Mouse (Mus musculus) lung, embryonic 14.5 days (tissue): Measurements from ENCODE around the gene Pank2. TPM values are rescaled to one million over a fixed set of nuclear protein-coding genes. Genes with fewer than 3 reads are reported as not detected.

Experiments used
- ATAC-seq: fragments of 200-750 bp; cut with Nextera tagmentation; 2 replicates; pipeline ENCODE4 v1.8.0; 2017; ENCODE audit warnings: mild to moderate bottlenecking, moderate TSS enrichment, moderate library complexity; ENCODE audit not compliant: insufficient read depth
- DNase-seq: peaks from one replicate; pipeline ENCODE4 v3.0.0-alpha.2; 2015
- H3K27ac ChIP-seq: fragments of 300-500 bp; sonication (generic); 2 replicates; pipeline ENCODE4 v1.5.1; 2014; ENCODE audit warnings: low read depth, mild to moderate bottlenecking, moderate library complexity
- H3K27me3 ChIP-seq: fragments of 300-500 bp; sonication (generic); 2 replicates; pipeline ENCODE4 v1.6.1; 2014; ENCODE audit warnings: low read length, control low read depth; ENCODE audit not compliant: insufficient read depth
- H3K36me3 ChIP-seq: fragments of 300-500 bp; sonication (generic); 2 replicates; pipeline ENCODE4 v1.6.1; 2014; ENCODE audit warnings: control low read depth; ENCODE audit not compliant: insufficient read depth
- H3K4me1 ChIP-seq: fragments of 300-500 bp; sonication (generic); 2 replicates; pipeline ENCODE4 v1.6.1; 2014; ENCODE audit warnings: antibody characterized with exemption, control low read depth; ENCODE audit not compliant: insufficient read depth
- H3K4me2 ChIP-seq: fragments of 300-500 bp; sonication (generic); 2 replicates; pipeline ENCODE4 v1.6.1; 2014; ENCODE audit warnings: mild to moderate bottlenecking
- H3K4me3 ChIP-seq: fragments of 300-500 bp; sonication (generic); 2 replicates; pipeline ENCODE4 v1.5.1; 2014; ENCODE audit warnings: low read depth, low read length
- H3K9ac ChIP-seq: fragments of 300-500 bp; sonication (generic); 2 replicates; pipeline ENCODE4 v1.6.1; 2014
- H3K9me3 ChIP-seq: fragments of 300-500 bp; sonication (generic); 2 replicates; pipeline ENCODE4 v1.6.1; 2016; ENCODE audit warnings: low read depth, low read length, control low read depth
- CTCF ChIP-seq: IDR thresholded peaks from 2 replicates; pipeline ENCODE4 v1.5.1; 2016; ENCODE audit warnings: antibody characterized with exemption, low read depth
- WGBS: fragments of 180-500 bp; shearing (Covaris S2); extraction: QIAGEN DNeasy Blood & Tissue Kit; methylation state at CpG from one replicate; pipeline ENCODE4 v1.1.7; 2014; 5-methylcytosine and 5-hydroxymethylcytosine counted together
- polyA plus RNA-seq: library from polyadenylated mRNA; unstranded; fragments of >200 nt; fragmentation: Nextera tagmentation; extraction: Ambion mirVana; gene quantifications from 2 replicates; pipeline ENCODE4 v1.2.1, GENCODE M21; 2014

The Pank2 gene
- polyA plus RNA-seq, 1 experiment from 2014 or later: 51.2 TPM

GRCm38 (mm10) chr2:131261481-131262212 lies 648 bp upstream of the Pank2 start:
- Histone ChIP-seq H3K4me1 (peaks cover 15% of the 10 kb centered on the region), H3K36me3 (no peaks in the 10 kb centered on the region), H3K4me3 (peak overlapping the region; percentile 81), H3K9ac (peak overlapping the region; percentile 94), H3K27ac (peak overlapping the region; percentile 99), H3K4me2 (peak overlapping the region; percentile 64), H3K27me3 (no peaks in the 10 kb centered on the region), H3K9me3 (no peaks in the 10 kb centered on the region)
- TF ChIP-seq CTCF: no peak
- no peak for DNase-seq
- peak; percentile 77 for ATAC-seq
- WGBS: 5% methylated on average over 10 of the region's 10 CpGs

DNA sequence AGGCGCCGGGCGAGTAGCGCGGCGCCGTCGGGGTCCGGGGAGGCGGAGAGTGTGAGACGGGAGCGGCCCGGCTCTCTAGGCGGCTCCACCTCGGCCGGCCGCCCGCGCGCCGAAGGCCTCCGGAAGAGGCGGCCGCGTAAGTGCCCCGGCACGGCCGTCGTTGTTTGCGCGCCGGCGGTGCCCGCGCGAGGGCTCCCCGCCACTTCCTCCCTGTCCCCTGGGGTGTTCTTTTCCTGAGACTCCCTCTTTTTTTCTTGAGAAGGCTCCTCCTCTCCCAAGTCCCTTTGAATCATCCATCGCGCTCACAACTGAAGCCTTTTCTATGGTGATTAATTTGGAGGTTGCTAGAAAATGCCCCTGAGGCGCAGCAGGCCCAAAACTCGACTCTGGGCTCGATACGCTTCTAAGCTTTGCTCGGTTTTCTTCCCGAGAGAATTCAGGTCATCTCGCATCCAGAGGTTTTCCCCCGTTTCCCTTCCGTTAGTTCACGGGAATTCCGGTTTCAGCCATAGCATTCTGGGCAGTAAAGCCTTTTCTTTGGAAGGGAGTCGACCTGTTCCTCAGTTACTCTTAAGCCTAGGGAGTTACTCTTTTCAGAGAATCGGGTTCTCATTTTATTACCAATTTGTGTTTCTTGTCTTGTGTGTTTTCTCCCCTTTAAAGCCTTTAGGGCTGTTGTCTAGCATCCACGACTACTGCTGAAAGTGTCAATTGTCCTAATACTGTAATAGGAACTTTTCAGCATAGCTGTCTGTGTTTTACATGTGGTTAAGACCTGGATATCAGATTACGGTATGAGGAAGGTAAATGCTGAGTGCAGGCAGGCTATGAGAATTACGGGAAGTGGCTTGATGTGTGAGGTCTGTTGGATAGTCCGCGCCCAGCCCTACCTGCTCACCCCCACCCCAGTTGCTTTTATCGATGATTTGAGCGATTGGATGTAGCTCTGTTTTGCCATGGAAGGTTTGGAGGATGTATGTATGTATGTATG lies 680 bp downstream of the Pank2 start:
- peaks cover 15% of the 10 kb centered on the region for H3K4me1 ChIP-seq
- peak overlapping the region; percentile 80 for H3K4me2 ChIP-seq
- H3K9me3 ChIP-seq: no peaks in the 10 kb centered on the region
- no peaks in the 10 kb centered on the region for H3K36me3 ChIP-seq
- peak overlapping the region; percentile 94 for H3K9ac ChIP-seq
- ATAC-seq (peak; percentile 82), DNase-seq (peak; percentile 79)
- under 1% methylated on average over 51 of the region's 59 CpGs for WGBS
- H3K27ac ChIP-seq: peak overlapping the region; percentile 99
- H3K4me3 ChIP-seq: peak overlapping the region; percentile 81
- no peaks in the 10 kb centered on the region for H3K27me3 ChIP-seq
- no peak for TF ChIP-seq CTCF

DNA sequence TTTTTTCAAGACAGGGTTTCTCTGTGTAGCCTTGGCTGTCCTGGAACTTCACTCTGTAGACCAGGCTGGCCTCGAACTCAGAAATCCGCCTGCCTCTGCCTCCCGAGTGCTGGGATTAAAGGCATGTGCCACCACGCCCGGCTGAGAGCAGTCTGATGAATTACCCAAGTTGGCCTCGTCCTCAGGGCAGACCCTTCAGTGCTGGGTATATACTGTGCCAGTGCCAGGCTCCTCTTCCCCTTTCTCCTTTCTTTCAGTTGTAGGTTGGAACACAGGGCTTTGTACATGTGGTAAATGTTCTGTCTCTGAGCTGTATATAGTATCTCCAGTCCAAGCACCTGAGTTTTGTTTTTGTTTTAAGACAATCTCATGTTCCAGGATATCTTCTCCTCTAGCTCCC lies 1.7 kb downstream of the Pank2 start:
- WGBS: 65% methylated on average over 6 of the region's 6 CpGs
- H3K4me2 ChIP-seq: peak overlapping the region; percentile 80
- peak overlapping the region; percentile 81 for H3K4me3 ChIP-seq
- ATAC-seq: no peak
- no peak for DNase-seq
- TF ChIP-seq CTCF: no peak
- peak overlapping the region; percentile 94; the same call in 1 of the 2 replicates for H3K9ac ChIP-seq
- peaks cover 15% of the 10 kb centered on the region for H3K4me1 ChIP-seq
- H3K36me3 ChIP-seq: no peaks in the 10 kb centered on the region
- H3K27me3 ChIP-seq: no peaks in the 10 kb centered on the region
- H3K9me3 ChIP-seq: no peaks in the 10 kb centered on the region
- no peak overlapping the region for H3K27ac ChIP-seq

GRCm38 (mm10) chr2:131265056-131265455 lies 2.8 kb downstream of the Pank2 start:
- Histone ChIP-seq H3K9me3 (no peaks in the 10 kb centered on the region), H3K4me3 (no peak overlapping the region), H3K27ac (no peak overlapping the region), H3K4me2 (no peak overlapping the region; the same call in 1 of the 2 replicates), H3K9ac (peak overlapping the region; percentile 18; the same call in 1 of the 2 replicates), H3K27me3 (no peaks in the 10 kb centered on the region), H3K36me3 (no peaks in the 10 kb centered on the region), H3K4me1 (peaks cover 15% of the 10 kb centered on the region)
- ATAC-seq (no peak), DNase-seq (no peak)
- 75% methylated on average over 2 of the region's 2 CpGs for WGBS
- no peak for TF ChIP-seq CTCF

DNA sequence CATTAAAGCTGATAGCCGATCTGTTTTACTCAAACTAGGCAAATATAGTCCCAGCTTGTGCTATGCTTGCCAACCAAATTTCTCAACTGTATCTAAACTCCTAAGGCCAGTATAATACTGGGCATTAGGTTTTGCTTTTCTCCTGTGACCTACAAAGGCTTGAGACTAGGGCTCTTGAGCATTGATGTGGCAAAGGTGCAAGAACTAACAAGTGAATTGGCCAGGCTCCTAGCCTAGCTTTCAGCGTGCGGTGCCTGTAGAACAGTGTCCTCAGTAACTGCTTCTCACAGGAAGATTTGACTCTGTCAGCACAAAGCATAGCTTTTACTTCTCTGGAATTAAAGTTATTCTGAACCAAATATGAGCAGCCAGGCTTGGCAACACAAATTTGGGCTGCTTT lies 13.2 kb downstream of the Pank2 start:
- Histone ChIP-seq H3K27me3 (no peaks in the 10 kb centered on the region), H3K9ac (no peak overlapping the region), H3K9me3 (no peaks in the 10 kb centered on the region), H3K27ac (no peak overlapping the region), H3K4me3 (no peak overlapping the region), H3K4me2 (no peak overlapping the region), H3K4me1 (no peaks in the 10 kb centered on the region), H3K36me3 (peaks cover 68% of the 10 kb centered on the region)
- DNase-seq (no peak), ATAC-seq (no peak)
- TF ChIP-seq CTCF: no peak
- WGBS: 97% methylated on average over 3 of the region's 3 CpGs

GRCm38 (mm10) chr2:131276722-131277121 lies 14.4 kb downstream of the Pank2 start:
- Histone ChIP-seq H3K27me3 (no peaks in the 10 kb centered on the region), H3K4me3 (no peak overlapping the region), H3K9ac (no peak overlapping the region), H3K36me3 (peaks cover 71% of the 10 kb centered on the region), H3K4me2 (no peak overlapping the region), H3K27ac (no peak overlapping the region), H3K4me1 (no peaks in the 10 kb centered on the region), H3K9me3 (no peaks in the 10 kb centered on the region)
- DNase-seq: no peak
- 81% methylated on average over 5 of the region's 5 CpGs for WGBS
- no peak for ATAC-seq
- TF ChIP-seq CTCF: no peak

DNA sequence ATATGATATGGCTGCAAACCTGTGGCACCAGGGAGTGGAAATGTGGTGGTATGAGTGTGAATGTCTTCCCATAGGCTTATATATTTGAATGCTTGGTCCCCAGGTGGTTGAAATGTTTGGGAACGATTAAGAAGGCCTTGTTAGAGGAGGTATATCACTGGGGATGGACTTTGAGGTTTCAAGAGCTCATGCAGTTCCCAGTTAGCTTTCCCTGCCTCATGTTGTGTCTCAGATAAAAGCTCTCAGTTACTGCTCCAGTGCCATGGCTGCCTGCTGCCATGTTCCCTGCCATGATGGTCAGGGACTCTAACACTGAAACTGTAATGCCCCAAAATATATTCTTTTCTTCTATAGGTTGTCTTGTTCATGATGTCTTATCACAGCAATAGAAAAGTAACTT lies 19.3 kb downstream of the Pank2 start:
- 87% methylated on average over 1 of the region's 1 CpGs for WGBS
- no peak overlapping the region for H3K4me2 ChIP-seq
- no peaks in the 10 kb centered on the region for H3K27me3 ChIP-seq
- H3K9ac ChIP-seq: no peak overlapping the region
- ATAC-seq (no peak), DNase-seq (no peak)
- H3K4me1 ChIP-seq: no peaks in the 10 kb centered on the region
- TF ChIP-seq CTCF: no peak
- H3K36me3 ChIP-seq: peaks cover 70% of the 10 kb centered on the region
- H3K27ac ChIP-seq: no peak overlapping the region
- no peaks in the 10 kb centered on the region for H3K9me3 ChIP-seq
- no peak overlapping the region for H3K4me3 ChIP-seq
